Mouse (Mus musculus): ENCODE measurements around the gene Cks1brt. TPM values are rescaled to one million over a fixed set of nuclear protein-coding genes. Genes with fewer than 3 reads are reported as not detected.
"Not testable (repeated sequence)": the region's sequence is repeated elsewhere in the genome, so short reads cannot be mapped to it uniquely, and the experiment has no call there.

The Cks1brt gene
- not detected in 2 replicates for polyA plus RNA-seq (2016; fragmentation: Nextera tagmentation; extraction: Ambion mirVana)

DNA sequence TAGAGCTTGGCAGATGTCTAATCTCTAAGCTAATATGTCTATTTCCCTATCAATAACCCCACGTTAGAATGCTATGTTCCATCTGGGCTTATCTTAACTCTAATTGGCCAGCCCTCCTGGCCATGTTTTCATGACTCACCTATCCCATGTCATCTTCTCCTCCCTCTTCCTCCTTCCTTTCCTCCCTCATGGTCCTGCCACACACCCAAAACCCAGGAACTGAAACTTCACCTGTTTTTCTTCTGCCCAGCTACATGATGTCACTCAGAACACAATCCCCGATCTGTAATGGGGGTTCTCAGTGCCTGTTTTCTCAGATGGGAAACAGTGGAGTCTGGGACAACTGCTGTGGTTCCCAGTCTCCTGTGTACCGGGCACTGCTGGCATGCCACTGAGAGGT is at the start of gene Cks1brt:
Cks1brt (plus strand) TSS at position 301 of the 400 bp plus-strand sequence.
- H3K4me3 ChIP-seq, result no peak within 1 kb of the TSS
- no peaks in the 10 kb centered on the region for H3K27me3 ChIP-seq (ENCODE audit: insufficient read depth, poor library complexity, severe bottlenecking)
- peak; percentile 33 for DNase-seq (ENCODE audit: low spot score)
- H3K4me1 ChIP-seq, result no peaks in the 10 kb centered on the region
- H3K27ac ChIP-seq, result no peak within 1 kb of the TSS
- no peaks in the 10 kb centered on the region for H3K36me3 ChIP-seq
- H3K9me3 ChIP-seq, result peaks cover 29% of the 10 kb centered on the region
- 74% methylated on average over 3 of the region's 3 CpGs for WGBS

DNA sequence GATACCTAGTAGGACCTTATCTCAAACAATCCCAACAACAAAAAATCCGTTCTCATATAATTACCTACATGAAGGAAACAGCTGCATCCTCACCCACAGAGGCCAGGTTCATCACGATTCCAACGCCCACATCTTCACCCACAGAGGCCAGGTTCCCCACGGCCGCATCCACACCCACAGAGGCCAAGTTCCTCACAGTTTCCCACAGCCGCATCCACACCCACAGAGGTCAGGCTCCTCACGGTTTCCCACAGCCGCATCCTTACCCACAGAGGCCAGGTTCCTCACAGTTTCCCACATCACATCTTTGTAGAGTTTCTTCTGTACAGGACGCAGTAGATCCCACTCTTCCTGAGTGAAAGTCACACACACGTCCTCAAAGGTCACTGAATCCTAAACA is 38.5 kb upstream of the Cks1brt start:
- H3K9me3 ChIP-seq, result no peaks in the 10 kb centered on the region
- DNase-seq (ENCODE audit: low spot score), result peak; percentile 54
- no peaks in the 10 kb centered on the region for H3K27me3 ChIP-seq (ENCODE audit: insufficient read depth, poor library complexity, severe bottlenecking)
- WGBS, result 91% methylated on average over 10 of the region's 10 CpGs
- H3K4me3 ChIP-seq, result no peak overlapping the region
- no peaks in the 10 kb centered on the region for H3K4me1 ChIP-seq
- H3K27ac ChIP-seq, result no peak overlapping the region
- H3K36me3 ChIP-seq, result peaks cover 23% of the 10 kb centered on the region

DNA sequence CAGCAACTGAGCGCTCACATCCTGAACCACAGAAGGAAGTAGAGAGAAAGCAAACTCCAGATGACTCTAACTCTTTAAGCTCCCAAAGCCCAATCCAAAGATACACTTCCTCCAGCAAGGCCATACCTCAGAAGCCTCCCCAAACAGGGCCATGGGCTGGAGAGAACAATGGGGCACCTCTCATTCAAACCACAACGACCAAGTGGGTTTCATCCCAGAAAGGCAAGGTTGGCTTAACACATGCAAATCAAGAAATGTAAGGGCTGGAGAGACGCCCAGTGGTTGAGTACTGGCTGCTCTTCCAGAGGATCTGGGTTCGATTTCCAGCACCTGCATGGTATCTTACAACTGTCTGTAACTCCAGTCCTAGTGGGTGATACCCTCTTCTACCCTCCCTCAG is 36.2 kb upstream of the Cks1brt start:
- 73% methylated on average over 4 of the region's 4 CpGs for WGBS
- no peak overlapping the region for H3K4me3 ChIP-seq
- peaks cover 12% of the 10 kb centered on the region for H3K36me3 ChIP-seq
- peak; percentile 13 for DNase-seq (ENCODE audit: low spot score)
- H3K9me3 ChIP-seq, result no peaks in the 10 kb centered on the region
- no peaks in the 10 kb centered on the region for H3K4me1 ChIP-seq
- no peak overlapping the region for H3K27ac ChIP-seq
- no peaks in the 10 kb centered on the region for H3K27me3 ChIP-seq (ENCODE audit: insufficient read depth, poor library complexity, severe bottlenecking)

DNA sequence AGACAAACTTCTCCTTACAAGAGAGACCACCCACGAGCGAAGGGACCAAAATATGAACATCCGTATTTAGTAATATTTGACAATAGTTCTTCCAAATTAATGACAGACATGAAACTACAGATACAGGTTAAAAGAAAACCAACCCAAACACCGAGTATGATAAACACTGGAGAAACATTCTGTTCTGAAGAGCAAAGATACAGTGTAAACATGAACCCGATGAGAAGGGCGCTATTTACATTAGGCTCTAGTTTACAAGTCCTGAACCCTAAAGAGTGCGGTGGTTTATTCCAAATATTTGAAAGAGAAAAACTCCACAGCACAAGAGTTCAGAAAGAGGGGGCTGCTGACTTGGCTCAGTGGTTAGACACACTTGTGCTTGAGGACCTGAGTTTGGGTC is 34.7 kb upstream of the Cks1brt start:
- 90% methylated on average over 7 of the region's 7 CpGs for WGBS
- no peaks in the 10 kb centered on the region for H3K27me3 ChIP-seq (ENCODE audit: insufficient read depth, poor library complexity, severe bottlenecking)
- no peaks in the 10 kb centered on the region for H3K9me3 ChIP-seq
- no peak overlapping the region for H3K4me3 ChIP-seq
- DNase-seq (ENCODE audit: low spot score), result peak; percentile 25
- 0 out of 2 replicates have a peak, but pooled peaks cover 3% of the 10 kb centered on the region for H3K36me3 ChIP-seq
- no peaks in the 10 kb centered on the region for H3K4me1 ChIP-seq
- no peak overlapping the region for H3K27ac ChIP-seq

DNA sequence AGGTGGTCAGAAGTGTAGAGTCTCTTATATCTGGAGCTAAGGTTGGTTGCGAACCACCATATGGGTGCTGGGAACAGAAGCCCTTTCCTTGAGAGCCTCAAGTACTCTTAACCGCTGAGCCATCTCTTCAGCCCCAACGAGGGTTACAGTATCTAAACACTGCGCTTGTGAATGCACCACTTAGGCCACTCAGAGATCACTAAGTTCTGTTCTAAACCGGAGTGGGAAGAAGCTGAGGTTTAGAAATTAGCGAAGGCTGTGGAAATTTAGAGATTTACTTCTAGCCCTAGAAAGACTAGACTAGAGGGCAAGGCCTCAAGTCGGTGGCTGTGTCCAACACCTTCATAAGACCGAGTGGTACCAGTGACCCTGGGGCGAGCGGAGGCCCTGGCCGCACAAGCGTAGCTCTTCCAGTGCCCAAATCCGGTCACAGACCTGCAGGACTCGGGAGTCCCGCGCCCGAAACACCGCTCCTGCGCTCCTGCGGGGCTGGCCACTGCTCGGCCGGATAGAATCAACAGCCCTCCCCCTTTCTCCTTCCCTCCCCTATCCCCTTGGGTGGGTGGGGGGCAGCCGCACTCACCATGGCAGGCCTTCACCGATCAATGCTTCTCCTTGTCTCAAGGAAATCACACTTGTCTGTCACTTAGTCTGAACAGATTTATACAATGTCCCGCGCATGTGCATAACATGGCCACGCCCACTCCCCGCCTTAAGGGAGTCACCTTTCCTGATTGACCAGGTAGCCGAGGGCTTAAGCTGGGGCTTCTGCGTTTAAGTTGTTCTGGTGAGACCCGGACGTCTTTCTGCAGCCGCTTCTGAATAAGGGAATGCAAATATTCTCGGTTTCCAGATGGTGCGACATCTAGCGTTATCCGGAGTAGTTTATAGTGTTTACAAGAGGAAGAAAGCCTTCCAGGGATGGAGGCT is 32.4 kb upstream of the Cks1brt start:
- Histone ChIP-seq H3K9me3 (no peaks in the 10 kb centered on the region), H3K4me1 (no peaks in the 10 kb centered on the region), H3K36me3 (no peaks in the 10 kb centered on the region), H3K27ac (peak overlapping the region; percentile 82), H3K27me3 (ENCODE audit: insufficient read depth, poor library complexity, severe bottlenecking) (no peaks in the 10 kb centered on the region), H3K4me3 (peak overlapping the region; percentile 78)
- DNase-seq (ENCODE audit: low spot score), result peak; percentile 87
- WGBS, result 7% methylated on average over 37 of the region's 37 CpGs

DNA sequence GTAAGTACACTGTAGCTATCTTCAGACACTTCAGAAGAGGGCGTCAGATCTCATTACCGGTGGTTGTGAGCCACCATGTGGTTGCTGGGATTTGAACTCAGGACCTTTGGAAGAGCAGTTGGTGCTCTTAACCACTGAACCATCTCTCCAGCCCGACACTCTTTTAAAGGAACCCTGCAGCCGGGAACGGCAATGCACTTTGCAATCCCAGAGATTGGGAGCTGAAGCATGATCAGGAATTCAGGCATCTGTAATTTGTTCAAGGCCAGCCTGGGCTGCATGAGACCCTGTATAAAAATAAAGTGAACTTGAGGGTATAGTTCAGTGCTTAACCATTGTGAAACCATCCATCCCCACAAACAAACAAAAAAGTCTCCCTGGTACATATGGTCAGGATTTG is 31.5 kb upstream of the Cks1brt start:
- not testable (repeated sequence) for H3K27ac ChIP-seq; H3K27me3 ChIP-seq (ENCODE audit: insufficient read depth, poor library complexity, severe bottlenecking); H3K4me3 ChIP-seq; H3K4me1 ChIP-seq; H3K9me3 ChIP-seq; H3K36me3 ChIP-seq
- 82% methylated on average over 5 of the region's 5 CpGs for WGBS
- DNase-seq (ENCODE audit: low spot score), result peak; percentile 66

DNA sequence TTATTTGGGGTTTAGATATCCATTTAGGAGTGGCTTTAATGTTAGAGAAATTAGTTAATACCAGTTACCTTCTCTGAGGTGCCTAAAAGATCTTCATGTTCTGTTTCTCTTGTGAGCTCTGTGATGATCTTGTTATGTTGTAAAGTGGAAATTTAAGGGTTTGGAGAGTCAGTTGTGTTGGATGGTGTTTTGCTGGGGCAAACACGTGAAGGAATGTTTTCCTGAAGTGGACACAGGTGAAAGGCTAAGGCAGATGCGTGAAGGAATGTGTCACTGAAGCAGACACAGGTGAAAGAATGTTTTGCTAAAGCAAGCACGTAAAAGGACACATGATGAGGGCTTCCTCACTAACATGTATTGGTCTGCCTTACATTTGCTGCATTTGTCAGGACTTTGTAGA is 28.7 kb upstream of the Cks1brt start, which contains the start of gene Zfp791:
Zfp791 (minus strand) TSS at position 101 of the 400 bp plus-strand sequence.
- H3K36me3 ChIP-seq, result no peaks in the 10 kb centered on the region
- no peaks in the 10 kb centered on the region for H3K9me3 ChIP-seq
- DNase-seq (ENCODE audit: low spot score), result no peak
- no peaks in the 10 kb centered on the region for H3K27me3 ChIP-seq (ENCODE audit: insufficient read depth, poor library complexity, severe bottlenecking)
- no peak within 1 kb of the TSS for H3K27ac ChIP-seq
- H3K4me1 ChIP-seq, result no peaks in the 10 kb centered on the region
- no peak within 1 kb of the TSS for H3K4me3 ChIP-seq
- 69% methylated on average over 3 of the region's 3 CpGs for WGBS

DNA sequence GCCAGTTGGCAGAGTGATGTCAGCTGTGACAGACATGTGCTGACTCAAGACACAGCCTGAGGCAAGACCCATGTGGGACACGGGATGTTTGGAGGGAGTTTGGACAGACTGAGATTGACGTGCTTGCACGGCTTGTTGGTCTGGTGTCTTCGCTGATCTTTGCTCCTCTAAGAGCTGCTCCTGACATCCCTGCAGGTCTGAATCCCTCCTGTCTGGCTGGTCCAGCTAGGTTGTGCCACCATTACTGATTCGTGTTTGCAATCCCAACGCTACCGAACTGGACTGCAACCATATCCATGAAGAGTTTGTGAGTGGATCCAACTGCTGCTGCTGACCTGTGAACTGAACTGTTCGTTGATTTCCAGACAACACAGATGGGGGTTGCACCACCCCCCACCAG is 28.0 kb upstream of the Cks1brt start:
- DNase-seq (ENCODE audit: low spot score), result peak; percentile 73
- H3K36me3 ChIP-seq, result no peaks in the 10 kb centered on the region
- no peak overlapping the region for H3K27ac ChIP-seq
- H3K4me3 ChIP-seq, result no peak overlapping the region
- WGBS, result 85% methylated on average over 8 of the region's 8 CpGs
- H3K9me3 ChIP-seq, result no peaks in the 10 kb centered on the region
- H3K4me1 ChIP-seq, result no peaks in the 10 kb centered on the region
- H3K27me3 ChIP-seq (ENCODE audit: insufficient read depth, poor library complexity, severe bottlenecking), result no peaks in the 10 kb centered on the region

DNA sequence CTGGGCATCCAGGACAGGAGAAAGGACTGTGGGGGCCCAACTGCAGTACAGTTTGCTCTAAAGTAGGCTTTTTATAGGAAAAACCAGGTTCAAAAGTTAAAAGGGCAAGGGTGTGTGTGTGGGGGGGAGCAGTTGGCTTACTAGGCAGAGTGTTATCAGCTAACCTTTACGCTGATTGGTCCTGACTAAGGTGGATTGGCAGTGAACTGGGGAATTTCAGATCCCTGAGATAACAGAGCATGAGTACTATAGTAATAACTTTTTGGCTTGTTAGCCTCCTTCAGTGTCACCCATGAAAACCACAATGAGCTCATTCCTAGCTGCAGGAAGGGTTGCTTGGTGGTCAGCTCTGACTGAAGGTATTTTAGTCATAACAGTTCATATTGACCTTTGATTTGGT is 19.4 kb upstream of the Cks1brt start:
- no peak for DNase-seq (ENCODE audit: low spot score)
- H3K4me1 ChIP-seq, result no peaks in the 10 kb centered on the region
- peaks cover 7% of the 10 kb centered on the region; the same call in 1 of the 2 replicates for H3K27me3 ChIP-seq (ENCODE audit: insufficient read depth, poor library complexity, severe bottlenecking)
- no peak overlapping the region for H3K27ac ChIP-seq
- H3K36me3 ChIP-seq, result no peaks in the 10 kb centered on the region
- 88% methylated on average over 1 of the region's 1 CpGs for WGBS
- H3K9me3 ChIP-seq, result no peaks in the 10 kb centered on the region
- H3K4me3 ChIP-seq, result no peak overlapping the region

DNA sequence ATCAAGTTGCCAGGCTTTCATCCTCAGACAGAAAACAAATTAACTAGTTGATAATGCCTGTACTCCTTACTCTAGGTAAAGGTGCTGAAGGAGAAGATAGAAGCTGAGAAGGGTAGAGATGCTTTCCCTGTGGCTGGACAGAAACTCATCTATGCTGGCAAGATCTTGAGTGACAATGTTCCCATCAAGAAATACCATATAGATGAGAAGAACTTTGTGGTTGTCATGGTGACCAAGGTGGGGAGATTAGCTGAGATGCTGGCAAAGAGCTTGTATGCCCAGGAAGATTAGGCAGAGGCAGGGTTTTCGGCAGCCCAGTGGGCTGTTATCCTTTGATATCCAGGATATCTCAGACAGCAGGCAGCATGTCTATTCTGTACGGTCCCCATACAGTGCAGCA is 16.0 kb upstream of the Cks1brt start:
- H3K27me3 ChIP-seq (ENCODE audit: insufficient read depth, poor library complexity, severe bottlenecking), result not testable (repeated sequence)
- 72% methylated on average over 2 of the region's 2 CpGs for WGBS

DNA sequence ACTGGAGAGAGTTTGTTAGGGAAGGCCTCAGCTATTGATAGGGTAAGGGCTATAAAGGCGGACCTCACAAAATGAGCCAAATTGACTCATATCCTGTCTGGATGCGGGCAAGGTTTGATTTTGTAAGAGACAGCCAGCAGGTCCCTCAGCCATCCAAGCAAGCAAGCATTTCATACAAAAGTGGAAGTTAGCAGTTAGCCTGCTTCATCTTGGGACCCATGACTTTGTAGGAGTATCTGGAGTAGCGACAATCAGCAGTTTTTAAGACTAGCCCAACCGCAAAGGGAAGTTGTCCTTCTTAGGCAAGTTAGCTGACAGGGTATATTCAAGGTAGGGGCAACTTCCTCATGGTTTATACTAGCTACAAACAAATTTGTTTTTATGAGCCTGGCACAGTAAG is 9.2 kb upstream of the Cks1brt start:
- WGBS, result 94% methylated on average over 4 of the region's 4 CpGs
- no peak overlapping the region for H3K4me3 ChIP-seq
- no peaks in the 10 kb centered on the region for H3K4me1 ChIP-seq
- no peaks in the 10 kb centered on the region for H3K36me3 ChIP-seq
- DNase-seq (ENCODE audit: low spot score), result no peak
- H3K27ac ChIP-seq, result no peak overlapping the region
- 0 out of 2 replicates have a peak, but pooled peaks cover 6% of the 10 kb centered on the region for H3K9me3 ChIP-seq
- no peaks in the 10 kb centered on the region for H3K27me3 ChIP-seq (ENCODE audit: insufficient read depth, poor library complexity, severe bottlenecking)

More for the DNA sequence above, 16.0 kb upstream of the Cks1brt start:
- H3K27ac ChIP-seq; H3K4me3 ChIP-seq; H3K9me3 ChIP-seq; H3K4me1 ChIP-seq; DNase-seq (ENCODE audit: low spot score); H3K36me3 ChIP-seq: not testable (repeated sequence)

DNA sequence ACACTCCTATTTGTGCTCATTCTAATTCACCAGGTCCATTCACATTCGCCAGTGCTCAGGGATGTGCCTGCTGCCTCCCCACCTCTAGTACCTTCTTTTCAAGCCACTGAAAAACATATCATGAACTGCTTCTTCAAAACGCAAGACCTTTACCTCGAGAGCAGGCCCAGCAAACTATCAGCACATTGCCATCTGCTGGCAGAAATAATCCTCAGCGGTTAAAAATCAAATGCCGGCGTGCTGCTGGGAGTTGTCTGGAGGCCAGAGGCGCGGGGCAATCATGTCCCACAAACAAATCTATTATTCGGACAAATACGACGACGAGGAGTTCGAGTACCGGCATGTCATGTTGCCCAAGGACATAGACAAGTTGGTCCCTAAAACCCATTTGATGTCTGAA is 19.6 kb downstream of the Cks1brt start:
- WGBS, result 28% methylated on average over 14 of the region's 14 CpGs
- no peak overlapping the region for H3K27ac ChIP-seq
- H3K4me1 ChIP-seq, result no peaks in the 10 kb centered on the region
- no peak for DNase-seq (ENCODE audit: low spot score)
- H3K27me3 ChIP-seq (ENCODE audit: insufficient read depth, poor library complexity, severe bottlenecking), result no peaks in the 10 kb centered on the region
- no peak overlapping the region for H3K4me3 ChIP-seq
- H3K9me3 ChIP-seq, result no peaks in the 10 kb centered on the region
- H3K36me3 ChIP-seq, result no peaks in the 10 kb centered on the region

DNA sequence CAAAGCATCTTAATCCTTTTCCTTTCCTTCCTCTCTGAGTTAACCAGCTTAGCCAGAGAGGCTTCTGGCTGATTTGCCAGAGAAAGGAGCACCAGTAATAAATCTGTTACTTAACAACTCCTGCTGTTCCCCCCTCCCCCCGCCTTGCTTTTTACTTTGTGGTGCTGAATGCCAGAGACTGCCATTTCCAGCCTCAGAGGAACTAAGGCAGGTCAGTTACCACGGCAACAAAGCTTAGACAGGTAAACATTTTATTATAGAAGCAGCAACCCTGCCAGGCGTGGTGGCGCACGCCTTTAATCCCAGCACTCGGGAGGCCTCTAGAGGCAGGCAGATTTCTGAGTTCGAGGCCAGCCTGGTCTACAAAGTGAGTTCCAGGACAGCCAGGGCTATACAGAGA is 24.2 kb downstream of the Cks1brt start:
- WGBS, result 76% methylated on average over 7 of the region's 7 CpGs
- no peaks in the 10 kb centered on the region for H3K36me3 ChIP-seq
- no peaks in the 10 kb centered on the region for H3K9me3 ChIP-seq
- no peak overlapping the region for H3K4me3 ChIP-seq
- DNase-seq (ENCODE audit: low spot score), result no peak
- no peak overlapping the region for H3K27ac ChIP-seq
- no peaks in the 10 kb centered on the region for H3K27me3 ChIP-seq (ENCODE audit: insufficient read depth, poor library complexity, severe bottlenecking)
- H3K4me1 ChIP-seq, result no peaks in the 10 kb centered on the region

All from heart, embryonic 10.5 days (tissue).